Mouse (Mus musculus) gastrocnemius, adult 2 months (tissue): ENCODE data around the gene Chrd. TPM values are rescaled to one million over a fixed set of nuclear protein-coding genes. Genes with fewer than 3 reads are reported as not detected.

Source experiments
- DNase-seq: peaks from one replicate; pipeline ENCODE4 v3.0.0; 2022
- H3K27ac ChIP-seq: fragments of 200-600 bp; 2 replicates; pipeline ENCODE4 v1.8.1; 2022; ENCODE audit warnings: mild to moderate bottlenecking
- H3K4me3 ChIP-seq: fragments of 200-600 bp; 2 replicates; pipeline ENCODE4 v1.8.1; 2022; ENCODE audit warnings: mild to moderate bottlenecking, moderate library complexity
- CTCF ChIP-seq: fragments of 200-600 bp; IDR thresholded peaks from 2 replicates; pipeline ENCODE4 v1.8.1; 2022; ENCODE audit warnings: antibody characterized with exemption, mild to moderate bottlenecking, moderate library complexity
- intact Hi-C: fragments of 180-260 bp; cut with DNase I; formaldehyde crosslinking; loops from one replicate; pipeline ENCODE4 v1.15.1; 2025
- total RNA-seq, 2 experiments: library from RNA; stranded (reverse); gene quantifications; 2 replicates each; pipeline ENCODE4 v1.2.3; 2021

Chrd gene
- total RNA-seq, 2 experiments from 2014 or later = 2.9 to 3.6 TPM

- intact Hi-C loops = loop anchor here (2.0 to 5.0 kb wide), 2 partner anchors 37 to 264 kb away; partner anchors contain the start of gene Eif2b5
- Histone ChIP-seq H3K4me3 (no peak overlapping the region), H3K27ac (no peak overlapping the region)
- peak; percentile 67 for TF ChIP-seq CTCF
- DNase-seq = peak; percentile 48
These were observed 28.8 kb downstream of the Chrd start for GRCm38 (mm10) chr16:20761681-20762080.

GRCm38 (mm10) chr16:20765244-20765643 is 32.3 kb downstream of the Chrd start:
- TF ChIP-seq CTCF = peak; percentile 78
- DNase-seq = peak; percentile 64
- intact Hi-C loops = no loop called here

GRCm38 (mm10) chr16:20775021-20775420 is 42.1 kb downstream of the Chrd start:
- DNase-seq = no peak
- Histone ChIP-seq H3K4me3 (no peak overlapping the region), H3K27ac (no peak overlapping the region)
- intact Hi-C loops = no loop called here
- no peak for TF ChIP-seq CTCF

More at GRCm38 (mm10) chr16:20765244-20765643, 32.3 kb downstream of the Chrd start:
- no peak overlapping the region for H3K27ac ChIP-seq
- H3K4me3 ChIP-seq = no peak overlapping the region

- no peak for DNase-seq
- intact Hi-C loops = no loop called here
- H3K27ac ChIP-seq = no peak overlapping the region
- no peak for TF ChIP-seq CTCF
- no peak overlapping the region for H3K4me3 ChIP-seq
These were observed 46.9 kb downstream of the Chrd start for GRCm38 (mm10) chr16:20779846-20780245.

- TF ChIP-seq CTCF = no peak
- intact Hi-C loops = no loop called here
- H3K27ac ChIP-seq = no peak overlapping the region
These were observed 48.2 kb downstream of the Chrd start for GRCm38 (mm10) chr16:20781101-20781630.

GRCm38 (mm10) chr16:20783891-20784290 is 51.0 kb downstream of the Chrd start:
- DNase-seq = no peak
- intact Hi-C loops = no loop called here
- H3K27ac ChIP-seq = no peak overlapping the region
- H3K4me3 ChIP-seq = no peak overlapping the region
- no peak for TF ChIP-seq CTCF

More at GRCm38 (mm10) chr16:20781101-20781630, 48.2 kb downstream of the Chrd start:
- DNase-seq = no peak
- no peak overlapping the region for H3K4me3 ChIP-seq

GRCm38 (mm10) chr16:20784754-20785153 is 51.8 kb downstream of the Chrd start:
- DNase-seq = no peak
- Histone ChIP-seq H3K27ac (no peak overlapping the region), H3K4me3 (no peak overlapping the region)
- intact Hi-C loops = no loop called here
- no peak for TF ChIP-seq CTCF

GRCm38 (mm10) chr16:20786556-20786955 is 53.6 kb downstream of the Chrd start:
- DNase-seq = no peak
- intact Hi-C loops = no loop called here
- H3K4me3 ChIP-seq = no peak overlapping the region
- no peak overlapping the region for H3K27ac ChIP-seq
- no peak for TF ChIP-seq CTCF

- DNase-seq = no peak
- H3K27ac ChIP-seq = no peak overlapping the region
- intact Hi-C loops = no loop called here
- H3K4me3 ChIP-seq = no peak overlapping the region
- no peak for TF ChIP-seq CTCF
These were observed 58.9 kb downstream of the Chrd start for GRCm38 (mm10) chr16:20791803-20792202.

Other genes starting within 250 kb of the Chrd start
- gene Eif2b5, start 234.3 kb upstream of the Chrd start, total RNA-seq = 10 to 100 TPM; 55.7 to 62.8 TPM
- 10 to 100 TPM; 30.7 to 31.3 TPM for gene Dvl3, start 216.1 kb upstream of the Chrd start, total RNA-seq
- 100 to 1,000 TPM; 137 to 157 TPM for gene Ap2m1, start 197.6 kb upstream of the Chrd start, total RNA-seq
- gene Abcf3, start 184.6 kb upstream of the Chrd start, total RNA-seq = 10 to 100 TPM; 59.8 to 70.7 TPM
- gene Vwa5b2, start 143.7 kb upstream of the Chrd start, total RNA-seq = under 1 TPM; 0.08 to 0.20 TPM
- 1 to 10 TPM; 3.4 to 6.3 TPM for gene Eef1akmt4, start 121.5 kb upstream of the Chrd start, total RNA-seq
- not detected for gene Gm49333, start 121.5 kb upstream of the Chrd start, total RNA-seq
- 10 to 100 TPM; 13.4 to 14.6 TPM for gene Alg3, start 121.4 kb upstream of the Chrd start, total RNA-seq
- gene Camk2n2, start 111.8 kb upstream of the Chrd start, total RNA-seq = 1 to 10 TPM; 1.1 to 1.3 TPM
- under 1 TPM in 1 of 2 experiments, not detected in 1; 0.42 TPM for gene Ece2, start 103.3 kb upstream of the Chrd start, total RNA-seq
- 100 to 1,000 TPM; 223 to 253 TPM for gene Psmd2, start 81.5 kb upstream of the Chrd start, total RNA-seq
- 100 to 1,000 TPM; 428 to 462 TPM for gene Eif4g1, start 64.8 kb upstream of the Chrd start, total RNA-seq
- gene Fam131a, start 39.9 kb upstream of the Chrd start, total RNA-seq = 10 to 100 TPM; 46.0 to 62.9 TPM
- gene Polr2h, start 15.5 kb upstream of the Chrd start, total RNA-seq = 1 to 10 TPM; 7.6 to 9.2 TPM
- gene Clcn2, start 15.4 kb upstream of the Chrd start, total RNA-seq = 1 to 10 TPM in 1 of 2 experiments, under 1 TPM in 1; 0.89 to 1.0 TPM
- 1 to 10 TPM; 5.1 to 6.3 TPM for gene Thpo, start 1.4 kb downstream of the Chrd start, total RNA-seq